Mouse (Mus musculus) liver, embryonic 16.5 days (tissue): Measurements from ENCODE around the gene Prorsd1. TPM values are rescaled to one million over a fixed set of nuclear protein-coding genes. Genes with fewer than 3 reads are reported as not detected.

Experiments used
- ATAC-seq: fragments of 200-750 bp; cut with Nextera tagmentation; 2 replicates; pipeline ENCODE4 v1.8.0; 2017; ENCODE audit warnings: low read depth, mild to moderate bottlenecking, moderate number of reproducible peaks, moderate library complexity
- H3K27ac ChIP-seq: fragments of 300-500 bp; sonication (generic); 2 replicates; pipeline ENCODE4 v1.5.1; 2014; ENCODE audit warnings: mild to moderate bottlenecking, low read length
- H3K27me3 ChIP-seq: fragments of 300-500 bp; sonication (generic); 2 replicates; pipeline ENCODE4 v1.6.1; 2014; ENCODE audit warnings: low read depth, low read length, mixed read lengths; ENCODE audit not compliant: control insufficient read depth, insufficient read depth
- H3K36me3 ChIP-seq: fragments of 300-500 bp; sonication (generic); 2 replicates; pipeline ENCODE4 v1.6.1; 2014; ENCODE audit warnings: mild to moderate bottlenecking; ENCODE audit not compliant: control insufficient read depth, insufficient read depth
- H3K4me1 ChIP-seq: fragments of 300-500 bp; sonication (generic); 2 replicates; pipeline ENCODE4 v1.6.1; 2014; ENCODE audit warnings: low read depth, low read length, mixed read lengths; ENCODE audit not compliant: control insufficient read depth
- H3K4me2 ChIP-seq: fragments of 300-500 bp; sonication (generic); 2 replicates; pipeline ENCODE4 v1.6.1; 2014; ENCODE audit warnings: low read depth, low read length, mixed read lengths
- H3K4me3 ChIP-seq: fragments of 300-500 bp; sonication (generic); 2 replicates; pipeline ENCODE4 v1.5.1; 2014; ENCODE audit warnings: low read depth, mild to moderate bottlenecking, low read length
- H3K9ac ChIP-seq: fragments of 300-500 bp; sonication (generic); 2 replicates; pipeline ENCODE4 v1.6.1; 2014; ENCODE audit warnings: low read depth, low read length
- H3K9me3 ChIP-seq: fragments of 300-500 bp; sonication (generic); replicated peaks from 2 replicates; pipeline ENCODE4 v1.6.1; 2016; ENCODE audit warnings: low read length; ENCODE audit not compliant: control insufficient read depth
- WGBS: fragments of 180-500 bp; shearing (Covaris S2); extraction: QIAGEN DNeasy Blood & Tissue Kit; methylation state at CpG from one replicate; pipeline ENCODE4 v1.1.7; 2014; ENCODE audit not compliant: insufficient replicate concordance; 5-methylcytosine and 5-hydroxymethylcytosine counted together
- polyA plus RNA-seq: library from polyadenylated mRNA; unstranded; fragments of >200 nt; fragmentation: Nextera tagmentation; extraction: Ambion mirVana; gene quantifications from 2 replicates; pipeline ENCODE4 v1.2.1, GENCODE M21; 2015

The Prorsd1 gene
- polyA plus RNA-seq, result 17.1 and 19.9 TPM in 2 replicates

DNA sequence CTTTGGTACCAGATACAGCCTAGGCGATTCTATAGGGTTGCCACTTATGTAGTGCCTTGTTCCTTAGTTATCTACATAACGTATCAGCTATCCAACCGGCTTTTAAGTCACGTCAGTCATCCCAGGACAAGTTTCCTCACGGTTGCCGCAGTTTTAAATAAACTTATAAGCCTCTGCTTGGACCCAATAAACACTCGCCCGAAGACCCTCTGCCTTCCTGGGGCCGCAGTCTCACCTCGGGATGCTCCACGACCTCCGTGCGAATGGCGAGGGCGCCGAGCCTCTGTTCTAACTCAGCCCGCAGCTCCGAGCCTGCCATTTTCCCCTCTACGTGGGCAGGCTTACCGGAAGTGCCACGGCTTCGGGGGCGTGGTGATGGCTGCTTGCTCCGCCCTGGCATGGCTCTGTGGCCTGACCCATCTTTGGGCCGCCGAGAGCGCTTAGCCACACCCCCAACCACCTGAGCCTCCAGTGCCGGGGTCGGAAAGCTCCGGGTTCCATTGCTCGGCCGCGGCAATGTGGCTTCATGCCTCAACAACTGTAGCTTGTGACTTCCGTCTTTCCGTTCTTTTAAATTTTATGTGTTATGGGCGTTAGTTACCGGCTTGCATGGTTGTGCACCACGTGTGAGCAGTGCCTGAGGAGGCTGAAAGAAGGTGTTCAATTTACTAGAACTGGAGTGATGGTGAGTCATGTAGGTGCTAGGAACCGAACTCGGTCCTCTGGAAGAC lies at the start of gene Prorsd1:
Gene Prorsd1 (minus strand): TSS at position 352 of the 731 bp plus-strand sequence.
- 1% methylated on average over 40 of the region's 40 CpGs for WGBS
- H3K27ac ChIP-seq, result peak within 1 kb of the TSS; percentile 83
- peaks cover 4% of the 10 kb centered on the region for H3K4me1 ChIP-seq
- H3K36me3 ChIP-seq, result peaks cover 5% of the 10 kb centered on the region; the same call in 1 of the 2 replicates
- no peaks in the 10 kb centered on the region for H3K27me3 ChIP-seq
- H3K4me2 ChIP-seq, result peak within 1 kb of the TSS; percentile 85
- H3K9ac ChIP-seq, result peak within 1 kb of the TSS; percentile 72
- H3K9me3 ChIP-seq, result no peaks in the 10 kb centered on the region
- ATAC-seq, result peak; percentile 100
- H3K4me3 ChIP-seq, result peak within 1 kb of the TSS; percentile 75

DNA sequence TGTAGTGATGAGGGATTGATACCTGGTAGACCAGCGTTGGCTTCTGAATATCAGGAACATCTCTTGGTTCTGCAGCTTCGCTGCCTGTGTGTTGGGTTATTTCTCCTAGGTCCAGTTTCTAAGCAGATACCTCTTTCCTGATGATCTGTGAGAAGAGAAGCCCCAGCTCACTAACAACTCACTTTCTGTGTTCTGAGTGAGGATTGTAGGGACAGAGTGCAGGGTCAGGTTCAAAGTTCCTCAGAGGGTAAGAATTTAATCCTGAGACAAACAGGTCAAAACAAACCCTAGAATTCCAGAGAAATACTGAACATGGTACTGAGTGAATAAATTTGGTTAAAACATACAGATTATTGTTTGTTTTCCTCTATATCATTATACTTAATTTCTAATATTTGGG lies 48.6 kb upstream of the Prorsd1 start:
- H3K4me1 ChIP-seq, result no peaks in the 10 kb centered on the region
- WGBS, result 73% methylated on average over 2 of the region's 2 CpGs
- no peak for ATAC-seq

DNA sequence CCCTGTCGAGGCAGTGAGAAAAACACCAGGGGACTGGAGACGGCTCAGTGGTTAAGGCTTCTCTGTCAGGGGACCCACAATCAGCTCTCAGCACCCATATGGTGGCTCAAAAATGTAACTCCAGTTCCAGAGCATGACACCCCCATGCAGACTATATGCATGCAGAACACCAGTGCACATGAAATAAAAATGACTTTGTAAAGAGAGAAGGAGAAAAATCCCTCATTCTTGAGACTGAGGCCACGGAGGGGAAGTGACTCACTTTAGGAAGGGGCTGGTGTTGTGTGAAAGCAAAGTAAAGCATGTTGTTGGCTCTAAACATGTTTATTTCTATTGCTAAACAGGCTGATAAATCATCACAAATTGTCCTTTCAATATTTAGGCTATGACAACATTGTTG lies 46.2 kb upstream of the Prorsd1 start:
- H3K4me1 ChIP-seq, result no peaks in the 10 kb centered on the region
- H3K36me3 ChIP-seq, result no peaks in the 10 kb centered on the region
- no peak overlapping the region for H3K9ac ChIP-seq
- H3K4me3 ChIP-seq, result no peak overlapping the region
- WGBS, result 64% methylated on average over 3 of the region's 3 CpGs
- H3K9me3 ChIP-seq, result no peaks in the 10 kb centered on the region
- no peak overlapping the region for H3K4me2 ChIP-seq
- H3K27me3 ChIP-seq, result no peaks in the 10 kb centered on the region
- no peak for ATAC-seq
- H3K27ac ChIP-seq, result no peak overlapping the region

More for the DNA sequence above, 48.6 kb upstream of the Prorsd1 start:
- H3K4me2 ChIP-seq, result no peak overlapping the region
- no peaks in the 10 kb centered on the region for H3K27me3 ChIP-seq
- H3K27ac ChIP-seq, result no peak overlapping the region
- no peaks in the 10 kb centered on the region for H3K9me3 ChIP-seq
- H3K9ac ChIP-seq, result no peak overlapping the region
- no peak overlapping the region for H3K4me3 ChIP-seq
- no peaks in the 10 kb centered on the region for H3K36me3 ChIP-seq

DNA sequence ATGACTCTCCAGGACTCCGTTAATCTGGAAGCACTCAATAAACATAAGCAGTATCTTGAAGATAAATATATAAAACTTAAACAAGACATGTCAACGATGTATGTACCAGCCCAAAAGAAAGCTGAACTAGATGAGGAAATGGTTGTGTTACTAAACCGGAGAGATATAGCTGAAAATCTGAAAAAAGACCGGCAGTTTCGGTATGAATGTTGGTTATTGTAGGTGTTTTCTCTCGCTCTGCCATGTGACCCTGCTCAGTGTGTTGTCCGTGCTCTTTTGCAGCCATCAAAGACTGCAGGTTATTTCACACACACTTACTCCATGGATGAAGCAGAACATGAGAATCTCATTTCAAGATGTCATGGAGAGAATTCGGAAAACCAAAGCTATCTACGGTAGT lies 45.6 kb upstream of the Prorsd1 start:
- ATAC-seq, result no peak
- no peak overlapping the region for H3K9ac ChIP-seq

DNA sequence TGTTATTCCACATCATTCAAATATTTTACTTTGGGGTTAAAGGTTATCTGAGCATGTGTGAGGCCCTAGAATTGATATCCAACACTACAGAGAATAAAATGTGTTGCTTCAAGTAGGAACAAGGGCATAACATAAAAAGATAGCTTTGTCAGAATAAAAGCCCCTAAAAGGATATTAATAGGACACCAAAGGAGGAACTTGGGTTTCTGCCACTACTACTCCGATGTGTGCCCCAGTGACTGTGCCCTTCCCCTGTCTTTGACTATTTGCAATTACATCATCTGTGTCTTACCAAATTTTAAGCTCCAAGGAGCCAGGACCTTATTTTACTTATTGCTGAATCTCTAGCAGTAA lies 34.6 kb upstream of the Prorsd1 start:
- no peaks in the 10 kb centered on the region for H3K9me3 ChIP-seq
- no peak overlapping the region for H3K9ac ChIP-seq
- no peaks in the 10 kb centered on the region for H3K27me3 ChIP-seq
- no peak overlapping the region for H3K4me3 ChIP-seq
- no peak overlapping the region for H3K27ac ChIP-seq
- WGBS, result 24% methylated on average over 1 of the region's 1 CpGs
- peaks cover 13% of the 10 kb centered on the region for H3K36me3 ChIP-seq
- H3K4me1 ChIP-seq, result peaks cover 16% of the 10 kb centered on the region
- no peak for ATAC-seq
- 0 out of 2 replicates have a peak overlapping the region, but pooled peaks have one; percentile 83 for H3K4me2 ChIP-seq

More for the DNA sequence above, 45.6 kb upstream of the Prorsd1 start:
- Histone ChIP-seq H3K36me3 (no peaks in the 10 kb centered on the region), H3K4me2 (no peak overlapping the region), H3K27me3 (no peaks in the 10 kb centered on the region), H3K4me3 (no peak overlapping the region), H3K9me3 (no peaks in the 10 kb centered on the region), H3K4me1 (no peaks in the 10 kb centered on the region), H3K27ac (no peak overlapping the region)
- WGBS, result 71% methylated on average over 9 of the region's 9 CpGs

DNA sequence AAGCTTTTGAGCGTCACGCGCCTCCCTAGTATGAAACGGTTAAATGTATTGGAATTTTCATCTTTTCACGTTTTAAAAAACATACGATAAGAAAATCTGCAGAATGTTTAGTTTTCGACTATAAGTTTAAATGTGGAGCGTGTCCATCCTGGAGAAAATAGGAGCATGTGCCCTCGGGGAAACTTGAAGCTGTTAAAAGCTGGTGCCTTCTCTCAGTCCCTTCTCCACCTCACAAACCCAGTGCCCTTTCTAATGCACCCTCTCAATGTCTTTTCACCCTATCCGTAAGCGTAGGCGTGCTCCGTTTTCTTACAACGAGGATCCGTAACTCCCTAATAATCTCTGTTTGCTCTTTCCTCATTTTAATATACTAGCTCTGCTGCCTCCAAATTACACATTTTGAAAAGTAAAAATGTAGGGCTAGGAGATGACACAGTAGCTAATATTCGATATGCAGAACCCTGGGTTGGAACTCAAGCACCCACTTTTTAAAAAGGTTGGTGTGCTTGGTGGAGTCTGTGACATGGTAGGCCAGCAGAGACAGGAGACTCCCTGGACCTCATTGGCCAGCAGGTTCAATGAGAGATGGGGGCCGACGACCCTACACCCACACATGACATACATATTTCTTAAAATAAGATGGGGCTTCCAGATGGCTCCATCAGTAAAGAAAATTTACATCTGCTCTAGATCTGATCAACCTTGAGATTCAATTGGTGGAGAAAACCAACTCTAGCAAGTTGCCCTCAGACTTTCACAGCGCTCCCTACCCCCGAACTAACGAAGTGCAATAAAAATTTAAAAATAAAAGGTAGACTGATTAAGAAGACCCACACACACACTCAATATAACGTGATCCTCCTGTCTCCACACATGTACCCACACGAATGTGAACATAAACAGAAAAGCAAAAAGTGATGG lies 33.9 kb upstream of the Prorsd1 start:
- peak overlapping the region; percentile 91 for H3K4me3 ChIP-seq
- no peaks in the 10 kb centered on the region for H3K9me3 ChIP-seq
- peak overlapping the region; percentile 83 for H3K4me2 ChIP-seq
- 14% methylated on average over 23 of the region's 23 CpGs for WGBS
- peaks cover 16% of the 10 kb centered on the region for H3K4me1 ChIP-seq
- no peak for ATAC-seq
- H3K27ac ChIP-seq, result peak overlapping the region; percentile 84
- peaks cover 20% of the 10 kb centered on the region for H3K36me3 ChIP-seq
- H3K27me3 ChIP-seq, result no peaks in the 10 kb centered on the region
- peak overlapping the region; percentile 87 for H3K9ac ChIP-seq

DNA sequence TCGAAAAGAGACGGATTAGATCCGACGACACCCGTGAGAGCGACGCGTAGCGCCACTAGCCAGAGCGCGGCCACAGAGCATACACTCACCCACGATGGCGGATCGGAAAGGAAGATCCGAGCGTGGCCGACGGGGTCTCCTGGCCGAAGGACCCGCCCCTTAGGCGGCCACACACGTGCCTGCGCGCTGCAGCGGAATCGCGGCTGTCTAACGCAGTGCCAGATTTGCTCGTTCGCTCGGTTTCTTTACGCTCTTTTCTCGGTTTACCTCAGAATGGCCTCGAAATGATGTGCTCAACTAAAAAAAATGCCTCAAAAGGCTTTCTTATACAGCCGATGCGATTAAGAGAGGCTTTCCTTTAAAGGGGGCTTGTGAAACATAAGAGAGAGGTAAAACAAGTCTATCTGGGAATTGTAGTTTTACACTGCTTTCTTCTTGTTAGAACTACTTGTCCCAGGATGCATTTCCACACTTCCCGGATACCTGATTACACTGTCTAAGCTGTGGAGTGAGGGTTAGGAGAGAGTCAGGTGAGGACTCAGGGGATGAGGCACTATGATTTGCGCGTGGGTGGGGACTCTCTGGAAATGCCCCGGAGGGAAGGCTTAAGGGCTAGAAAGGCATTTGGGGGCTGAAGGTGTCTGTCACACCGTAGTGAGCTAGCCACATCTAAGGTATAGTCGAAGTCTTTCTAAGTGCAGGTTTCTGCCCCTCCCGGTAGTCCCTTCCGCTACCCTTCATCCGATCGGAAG lies 33.1 kb upstream of the Prorsd1 start, which contains the start of the genes Clhc1 and Rps27a:
Gene Clhc1 (plus strand): TSS at position 199 of the 752 bp plus-strand sequence.
Gene Rps27a (minus strand): TSS at position 358 of the 752 bp plus-strand sequence.
- Histone ChIP-seq H3K4me3 (peak within 1 kb of the TSS; percentile 91), H3K27me3 (no peaks in the 10 kb centered on the region), H3K27ac (peak within 1 kb of the TSS; percentile 84), H3K36me3 (peaks cover 22% of the 10 kb centered on the region), H3K4me2 (peak within 1 kb of the TSS; percentile 83), H3K9ac (peak within 1 kb of the TSS; percentile 87), H3K4me1 (peaks cover 16% of the 10 kb centered on the region), H3K9me3 (no peaks in the 10 kb centered on the region)
- under 1% methylated on average over 46 of the region's 46 CpGs for WGBS
- ATAC-seq, result peak; percentile 95

DNA sequence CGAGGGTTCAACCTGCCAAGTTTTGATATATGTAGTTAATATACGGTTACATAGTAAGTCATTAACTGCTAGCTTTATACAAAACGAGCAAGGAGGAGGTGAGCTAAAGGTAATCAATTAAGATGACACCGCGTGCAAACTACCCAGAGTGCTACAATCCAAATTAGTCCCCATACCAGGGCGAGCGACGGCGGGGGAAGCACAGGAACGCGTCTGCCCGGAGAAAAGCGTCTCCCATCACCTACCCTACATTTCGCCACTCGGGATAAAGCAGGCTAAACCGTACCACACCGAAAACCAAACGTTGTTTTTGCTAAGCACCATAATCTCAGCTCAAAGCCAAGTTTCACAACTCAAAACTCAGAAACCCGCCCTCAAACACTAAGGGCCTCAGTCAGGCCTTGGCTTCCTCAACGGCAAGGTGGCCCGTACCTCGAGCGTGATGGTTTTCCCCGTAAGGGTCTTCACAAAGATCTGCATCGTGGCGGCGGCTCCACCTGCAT lies 32.5 kb upstream of the Prorsd1 start:
- Histone ChIP-seq H3K4me1 (peaks cover 16% of the 10 kb centered on the region), H3K36me3 (peaks cover 23% of the 10 kb centered on the region), H3K27ac (peak overlapping the region; percentile 75), H3K4me3 (peak overlapping the region; percentile 91), H3K4me2 (peak overlapping the region; percentile 70), H3K27me3 (no peaks in the 10 kb centered on the region), H3K9ac (peak overlapping the region; percentile 87), H3K9me3 (no peaks in the 10 kb centered on the region)
- ATAC-seq, result no peak; the same call in 1 of the 2 replicates
- under 1% methylated on average over 27 of the region's 27 CpGs for WGBS
